Comparison of ENCODE assay signal across 17 mouse cellular contexts in genomic region chr12:112821974-112822373, GRCm38 (mm10). TPM values are rescaled to one million over a fixed set of nuclear protein-coding genes. Genes with fewer than 3 reads are reported as not detected.
DNase-seq lines count a peak whose midpoint lies in the region; ATAC-seq and TF ChIP-seq lines count a peak whose summit lies in the region.
"Had no signal": no experiment of that assay in that cellular context is flagged by ENCODE, and none has a peak within 500 bp of the region (broad histone marks: within the 10 kb centered on the region; RNA-seq: fewer than 3 reads in every experiment).

No protein-coding gene starts in this region.

- DNase-seq in heart, adult 8-10 months (ENCODE audit: low spot score), result no peak
- no peak for DNase-seq in thymus, adult 2 months
- no peak for DNase-seq in thymus, postnatal 4 days
- no peak for DNase-seq in liver, embryonic 14.5 days (ENCODE audit: low read depth in 3 of 3, low spot score in 3 of 3)
- DNase-seq in thymus, adult 18-20 months, result no peak
- no peak for DNase-seq in cerebellum, postnatal 4 days (ENCODE audit: low spot score in 2 of 2)
- DNase-seq: adrenal gland, postnatal 25 days; cerebellum, adult 11 months; forebrain, postnatal 0 days; lung, postnatal 14 days; thymus, postnatal 25 days had no signal

- 24% methylated on average over 4 of the region's 4 CpGs for WGBS in heart, embryonic 15.5 days
- 80% methylated on average over 4 of the region's 4 CpGs for WGBS in thymus, adult 2 months
- 31% methylated on average over 4 of the region's 4 CpGs for WGBS in liver, embryonic 14.5 days (ENCODE audit: insufficient replicate concordance)

- H3K4me2 ChIP-seq in heart, embryonic 15.5 days, result peak overlapping the region; percentile 27
- H3K4me2 ChIP-seq in liver, embryonic 14.5 days (ENCODE audit: low read depth), result no peak overlapping the region
- H3K4me2 ChIP-seq: neural tube, embryonic 15.5 days had no signal

- no peak for TF ChIP-seq POLR2A in thymus, adult 2 months (IDR thresholded peaks at IDR 0.05; ENCODE audit: control insufficient read depth, extremely low read depth, insufficient read depth, low read length, poor library complexity)

- peak overlapping the region; percentile 60 for H3K27ac ChIP-seq in heart, embryonic 15.5 days
- peak overlapping the region; percentile 73 for H3K27ac ChIP-seq in thymus, adult 2 months (ENCODE audit: control insufficient read depth, insufficient read depth, low read length)
- H3K27ac ChIP-seq in liver, embryonic 14.5 days, result no peak overlapping the region
- H3K27ac ChIP-seq: kidney, postnatal 0 days; neural tube, embryonic 15.5 days had no signal

- peaks cover 63% of the 10 kb centered on the region for H3K4me1 ChIP-seq in heart, embryonic 15.5 days (replicated peaks)
- H3K4me1 ChIP-seq in thymus, adult 2 months (replicated peaks; ENCODE audit: control insufficient read depth, insufficient read depth, low read length), result peaks cover 37% of the 10 kb centered on the region
- peaks cover 31 to 34% of the 10 kb centered on the region in 2 experiments for H3K4me1 ChIP-seq in liver, embryonic 14.5 days (replicated peaks; ENCODE audit: control insufficient read depth in 2 of 2, insufficient read depth in 2 of 2, low read length in 1 of 2)

- no peaks in the 10 kb centered on the region for H3K9me3 ChIP-seq in heart, embryonic 15.5 days (replicated peaks)
- no peaks in the 10 kb centered on the region for H3K9me3 ChIP-seq in liver, embryonic 14.5 days (ENCODE audit: control insufficient read depth, low read length)
- H3K9me3 ChIP-seq: neural tube, embryonic 15.5 days had no signal

- no peak for TF ChIP-seq EP300 in liver, embryonic 14.5 days (IDR thresholded peaks at IDR 0.05; ENCODE audit: low read depth)

- ATAC-seq in heart, embryonic 15.5 days (replicated peaks; ENCODE audit: insufficient number of reproducible peaks, insufficient read depth, low FRiP score, low read depth), result no peak
- ATAC-seq in liver, embryonic 14.5 days (ENCODE audit: insufficient read depth), result peak; percentile 6; the same call in 1 of the 2 replicates
- ATAC-seq: forebrain, postnatal 0 days had no signal

- no peak overlapping the region for H3K4me3 ChIP-seq in heart, embryonic 15.5 days
- H3K4me3 ChIP-seq in thymus, adult 2 months (ENCODE audit: control insufficient read depth, insufficient read depth, low read length), result no peak overlapping the region
- H3K4me3 ChIP-seq in liver, embryonic 14.5 days (ENCODE audit: insufficient read depth in 1 of 2, low read depth in 2 of 2, low read length in 2 of 2), result no peak overlapping the region
- H3K4me3 ChIP-seq: neural tube, embryonic 15.5 days had no signal

- no peaks in the 10 kb centered on the region for H3K27me3 ChIP-seq in heart, embryonic 15.5 days
- no peaks in the 10 kb centered on the region for H3K27me3 ChIP-seq in thymus, adult 2 months (ENCODE audit: control insufficient read depth, insufficient read depth, low read length)
- H3K27me3 ChIP-seq in liver, embryonic 14.5 days (ENCODE audit: control insufficient read depth, insufficient read depth, low read length), result no peaks in the 10 kb centered on the region
- H3K27me3 ChIP-seq: CH12.LX; neural tube, embryonic 15.5 days had no signal

- H3K9ac ChIP-seq in heart, embryonic 15.5 days, result no peak overlapping the region
- H3K9ac ChIP-seq in liver, embryonic 14.5 days (replicated peaks), result no peak overlapping the region
- H3K9ac ChIP-seq: forebrain, postnatal 0 days; neural tube, embryonic 15.5 days had no signal

- peaks cover 32% of the 10 kb centered on the region for H3K36me3 ChIP-seq in heart, embryonic 15.5 days
- peaks cover 38% of the 10 kb centered on the region for H3K36me3 ChIP-seq in thymus, adult 2 months (ENCODE audit: control insufficient read depth, insufficient read depth, low read length)
- H3K36me3 ChIP-seq in liver, embryonic 14.5 days (replicated peaks; ENCODE audit: control insufficient read depth, insufficient read depth, low read depth), result peaks cover 90% of the 10 kb centered on the region

- no peak for TF ChIP-seq CTCF in thymus, adult 2 months (IDR thresholded peaks at IDR 0.05; ENCODE audit: borderline replicate concordance, control insufficient read depth, extremely low read depth, insufficient read depth, low read length, poor library complexity)
- TF ChIP-seq CTCF in liver, embryonic 14.5 days (IDR thresholded peaks at IDR 0.05; ENCODE audit: low read depth), result no peak

RNA-seq across cellular contexts. Expression of gene Cdca4, which starts 7.2 kb away (rescaled TPM):
- 34.6 and 53.3 TPM in 2 replicates for polyA plus RNA-seq in heart, embryonic 15.5 days (2015; fragmentation: Nextera tagmentation; extraction: Ambion mirVana)
- total RNA-seq in heart, adult 8-10 months (2022), result 1 to 10 TPM; 5.6 to 6.5 (median 6.2) TPM
- 124 and 126 TPM in 2 replicates for polyA plus RNA-seq in thymus, adult 2 months (2012; rRNA removed)
- 34.1 and 39.9 TPM in 2 replicates for polyA plus RNA-seq in liver, embryonic 14.5 days (2012; rRNA removed)
- polyA plus RNA-seq in liver, embryonic 14.5 days (2014; fragmentation: Nextera tagmentation; extraction: Ambion mirVana), result 61.3 and 66.9 TPM in 2 replicates

RNA-seq across cellular contexts. Expression of gene Clba1, which starts 13.2 kb away (rescaled TPM):
- polyA plus RNA-seq in heart, embryonic 15.5 days (2015; fragmentation: Nextera tagmentation; extraction: Ambion mirVana), result 5.7 and 7.3 TPM in 2 replicates
- 1 to 10 TPM; 1.8 to 4.3 (median 2.4) TPM for total RNA-seq in heart, adult 8-10 months (2022)
- 2.8 and 2.9 TPM in 2 replicates for polyA plus RNA-seq in thymus, adult 2 months (2012; rRNA removed)
- polyA plus RNA-seq in liver, embryonic 14.5 days (2012; rRNA removed), result 0.15 and 0.21 TPM in 2 replicates
- 0.25 and 0.40 TPM in 2 replicates for polyA plus RNA-seq in liver, embryonic 14.5 days (2014; fragmentation: Nextera tagmentation; extraction: Ambion mirVana)

RNA-seq across cellular contexts. Expression of gene Ahnak2, which starts 19.5 kb away (rescaled TPM):
- polyA plus RNA-seq in heart, embryonic 15.5 days (2015; fragmentation: Nextera tagmentation; extraction: Ambion mirVana), result 2.1 and 2.4 TPM in 2 replicates
- 10 to 100 TPM; 19.3 to 24.6 (median 20.6) TPM for total RNA-seq in heart, adult 8-10 months (2022)
- 3.3 and 4.0 TPM in 2 replicates for polyA plus RNA-seq in thymus, adult 2 months (2012; rRNA removed)
- 0.06 and 0.10 TPM in 2 replicates for polyA plus RNA-seq in liver, embryonic 14.5 days (2012; rRNA removed)
- 0.13 and 0.14 TPM in 2 replicates for polyA plus RNA-seq in liver, embryonic 14.5 days (2014; fragmentation: Nextera tagmentation; extraction: Ambion mirVana)

RNA-seq across cellular contexts. Expression of gene Gpr132, which starts 46.1 kb away (rescaled TPM):
- polyA plus RNA-seq in heart, embryonic 15.5 days (2015; fragmentation: Nextera tagmentation; extraction: Ambion mirVana), result 0.19 and 2.2 TPM in 2 replicates
- under 1 TPM; 0.25 to 0.52 (median 0.33) TPM for total RNA-seq in heart, adult 8-10 months (2022)
- polyA plus RNA-seq in thymus, adult 2 months (2012; rRNA removed), result 256 and 265 TPM in 2 replicates
- polyA plus RNA-seq in liver, embryonic 14.5 days (2012; rRNA removed), result 0.30 and 0.51 TPM in 2 replicates
- polyA plus RNA-seq in liver, embryonic 14.5 days (2014; fragmentation: Nextera tagmentation; extraction: Ambion mirVana), result 0.16 and 0.27 TPM in 2 replicates
- total RNA-seq: layer of hippocampus, postnatal 14 days had no signal
- polyA plus RNA-seq: forebrain, postnatal 0 days; limb, embryonic 11.5 days had no signal
